Mouse (Mus musculus) lung, postnatal 4 days (tissue): ENCODE data around the gene Pus3.
A peak's percentile ranks its signal among the peaks of the same experiment; 100 is the strongest.
"Not testable (repeated sequence)": the region's sequence is repeated elsewhere in the genome, so short reads cannot be mapped to it uniquely, and the experiment has no call there.

ENCODE experiments used
- DNase-seq, 2 experiments: peaks; one replicate each; pipeline ENCODE4 v3.0.0; 2021

Pus3 gene

DNA sequence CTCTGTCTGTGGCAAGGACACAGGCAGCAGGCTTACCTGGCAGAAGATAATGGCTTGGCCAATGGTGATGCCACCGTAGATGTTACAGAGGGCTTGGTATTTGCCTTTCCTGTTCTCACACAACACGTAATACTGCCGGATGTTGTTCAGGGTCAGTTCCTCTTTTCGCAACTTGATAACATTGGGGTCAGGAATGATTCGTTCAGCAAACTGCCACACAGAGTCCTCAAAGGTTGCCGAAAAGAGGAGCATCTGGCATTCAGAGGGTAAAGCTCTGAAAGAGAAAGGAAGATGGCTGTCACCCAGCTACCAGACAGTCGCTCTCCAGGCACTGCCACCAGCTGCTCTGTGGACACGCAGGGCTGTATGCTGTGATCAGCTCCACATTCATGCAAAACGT is 11.7 kb upstream of the Pus3 start:
- no peak for DNase-seq

DNA sequence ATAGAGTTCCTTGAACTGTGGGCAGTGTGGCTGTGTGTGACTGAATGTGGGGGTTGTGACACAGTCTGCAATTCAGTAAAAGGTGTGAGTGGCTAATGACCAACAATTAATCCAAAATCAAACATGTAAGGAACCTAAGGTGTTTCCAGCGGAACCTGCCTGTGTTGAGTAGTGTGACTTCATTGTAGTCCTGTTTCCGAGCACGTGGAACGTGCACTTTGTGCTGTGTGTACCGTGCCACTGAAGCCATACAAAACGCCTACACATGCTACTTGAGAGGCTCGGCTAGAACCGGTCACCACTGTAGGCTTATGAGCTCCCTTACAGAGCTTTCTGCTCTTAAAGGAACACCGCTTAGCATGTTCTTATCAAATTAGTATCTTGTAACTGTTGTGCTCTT is 9.9 kb upstream of the Pus3 start:
- DNase-seq: no peak

DNA sequence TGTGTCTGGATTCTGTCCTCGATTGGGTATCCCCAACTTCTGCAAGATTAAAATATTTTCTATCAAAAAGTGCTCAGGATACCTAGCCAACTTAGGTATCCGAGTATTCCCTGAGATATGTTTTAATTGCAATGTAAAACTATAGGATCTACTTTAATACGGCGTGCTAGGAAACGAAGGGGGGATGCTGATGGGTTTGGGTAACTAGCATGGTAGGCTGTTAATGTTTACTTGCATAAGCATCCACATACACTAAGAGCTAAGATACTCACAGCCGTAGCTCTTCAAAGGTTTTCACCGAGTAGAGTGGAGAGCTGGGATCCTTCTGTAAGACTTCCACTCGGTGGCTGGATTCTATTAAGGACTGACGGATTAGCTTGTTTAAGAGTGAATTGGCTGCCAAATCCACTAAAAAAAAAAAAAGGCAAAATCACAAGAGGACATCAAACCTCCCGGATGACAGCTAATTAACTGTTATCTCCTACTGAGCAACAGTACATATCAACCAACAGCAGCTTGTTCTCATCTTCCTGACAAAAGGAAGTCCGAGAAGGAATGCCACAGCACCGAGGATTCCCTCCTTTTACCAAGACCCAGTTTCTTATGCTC is 1.8 kb upstream of the Pus3 start:
- no peak for DNase-seq

DNA sequence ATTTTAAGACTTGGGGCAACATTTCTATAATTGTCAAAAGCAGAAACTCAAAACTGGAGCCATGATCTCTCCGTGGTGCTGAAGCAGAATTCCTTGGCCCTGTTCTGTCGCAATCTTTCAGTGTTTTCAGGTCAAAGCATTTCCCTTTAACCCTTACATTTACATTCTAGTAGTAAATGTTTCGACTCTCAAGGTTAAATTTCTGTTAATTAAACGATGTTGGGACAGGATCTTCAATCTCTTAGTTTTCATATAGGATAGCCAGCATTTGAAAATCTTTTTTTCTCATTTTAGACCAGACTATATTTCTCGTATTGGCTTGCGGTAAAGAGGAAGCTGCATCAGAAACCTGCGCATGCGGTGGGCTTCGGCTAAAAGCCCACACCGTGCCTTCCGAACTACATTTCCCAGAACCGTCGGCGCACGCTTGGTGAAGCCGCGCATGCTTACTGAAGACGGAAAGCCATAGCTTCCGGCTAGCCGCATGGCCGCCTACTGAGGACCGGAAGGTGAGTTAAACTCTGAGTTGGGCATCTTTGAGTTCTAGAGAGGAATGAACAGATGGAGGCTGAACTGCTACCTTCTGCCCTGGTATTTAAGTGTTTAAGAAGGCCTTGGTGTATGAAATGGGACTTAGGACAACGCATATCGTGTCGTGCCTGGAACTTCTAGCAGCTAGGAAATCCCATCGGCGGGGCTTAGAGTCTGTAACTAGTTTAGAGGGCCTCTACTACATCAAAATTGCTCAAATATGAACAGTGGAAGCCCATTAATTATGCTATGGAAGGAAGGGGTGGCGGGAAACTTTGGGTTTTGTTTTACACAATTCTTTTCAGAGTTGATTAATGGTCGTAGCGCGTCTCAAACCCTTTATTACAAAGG is 855 bp downstream of the Pus3 start:
- peak; percentile 75 to 79 for DNase-seq

DNA sequence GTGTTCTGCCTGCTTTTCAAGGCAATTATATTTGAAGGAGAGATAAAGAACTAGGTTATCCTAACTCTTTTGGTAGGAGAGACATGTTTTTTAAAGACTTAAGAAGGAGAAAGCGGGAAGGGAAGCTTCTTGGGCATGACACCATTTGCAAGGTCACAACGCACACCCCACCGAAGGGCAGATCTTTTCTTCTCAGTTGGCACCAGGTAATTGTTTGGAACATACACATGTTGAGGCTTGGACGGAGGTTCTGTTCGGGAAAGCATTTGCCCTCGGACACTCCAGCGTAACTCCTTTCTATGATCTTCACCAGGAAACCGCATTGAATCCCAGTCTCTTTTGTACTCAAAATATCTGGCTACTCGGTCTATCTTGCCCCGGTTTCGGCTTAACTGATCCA is 2.7 kb downstream of the Pus3 start:
- DNase-seq: no peak

DNA sequence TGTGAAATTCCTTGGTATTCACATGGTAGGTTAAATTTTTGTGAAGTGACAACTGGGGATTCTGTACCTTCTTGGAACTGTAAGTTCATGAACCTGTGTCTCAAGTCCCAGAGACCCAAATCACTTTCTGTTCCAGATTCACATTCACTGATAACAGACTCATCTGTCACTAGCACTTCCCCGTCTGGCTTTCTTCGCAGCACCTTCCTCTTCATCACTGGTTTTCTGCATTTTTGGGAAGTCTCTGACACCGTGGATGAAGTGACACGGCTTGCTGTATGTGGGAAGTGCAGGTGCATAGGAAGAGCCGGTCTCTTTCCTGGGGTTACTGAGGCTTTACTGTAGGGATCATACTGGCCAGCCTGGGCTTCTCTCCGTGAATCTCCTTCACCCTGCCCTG is 3.2 kb downstream of the Pus3 start:
- DNase-seq: no peak

DNA sequence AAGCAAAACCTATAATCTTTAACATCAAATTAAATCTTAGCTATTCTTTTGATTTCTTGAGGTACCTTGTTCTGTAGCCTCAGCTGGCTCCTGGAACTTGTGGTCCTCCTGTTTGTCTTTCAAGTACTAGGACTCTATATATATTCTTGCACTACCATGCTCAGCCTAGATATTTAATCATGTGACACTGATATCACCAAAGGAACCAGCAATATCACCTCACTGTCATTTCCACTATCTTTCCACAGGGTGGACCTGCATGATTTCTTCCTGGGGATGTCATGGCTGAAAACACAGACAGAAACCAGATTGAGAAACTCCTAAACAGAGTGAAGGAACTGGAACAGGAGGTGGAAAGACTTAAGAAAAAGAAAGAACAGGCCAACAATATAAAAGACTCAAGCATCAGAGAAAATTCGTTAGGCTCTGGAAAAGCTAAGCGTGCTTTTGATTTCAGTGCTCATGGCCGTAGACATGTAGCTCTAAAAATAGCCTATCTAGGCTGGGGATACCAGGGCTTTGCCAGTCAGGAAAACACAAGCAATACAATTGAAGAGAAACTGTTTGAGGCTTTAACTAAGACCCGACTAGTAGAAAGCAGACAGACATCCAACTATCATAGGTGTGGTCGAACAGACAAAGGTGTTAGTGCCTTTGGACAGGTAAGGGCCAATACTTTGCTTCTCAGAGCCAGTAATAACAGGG is 6.3 kb downstream of the Pus3 start:
- DNase-seq: no peak

DNA sequence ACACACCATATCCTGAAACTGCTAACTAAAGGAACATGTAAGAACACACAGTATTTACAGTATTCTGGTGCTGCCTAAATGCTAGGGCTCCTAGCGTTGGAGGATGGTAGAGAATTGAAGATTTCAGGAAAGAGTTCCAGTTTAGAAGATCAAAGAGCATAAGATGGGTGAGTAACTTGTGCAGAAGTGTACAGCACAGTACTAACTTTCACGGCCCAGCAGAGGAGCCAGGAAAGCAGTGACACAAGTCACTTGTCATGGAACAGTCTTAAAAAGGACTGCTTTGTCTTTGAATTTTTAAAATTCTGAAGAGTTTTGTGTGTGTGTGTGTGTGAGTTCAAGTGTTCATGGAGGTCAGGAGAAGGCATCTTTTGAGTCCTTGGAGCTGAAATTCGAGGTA is 9.6 kb downstream of the Pus3 start:
- no peak for DNase-seq

DNA sequence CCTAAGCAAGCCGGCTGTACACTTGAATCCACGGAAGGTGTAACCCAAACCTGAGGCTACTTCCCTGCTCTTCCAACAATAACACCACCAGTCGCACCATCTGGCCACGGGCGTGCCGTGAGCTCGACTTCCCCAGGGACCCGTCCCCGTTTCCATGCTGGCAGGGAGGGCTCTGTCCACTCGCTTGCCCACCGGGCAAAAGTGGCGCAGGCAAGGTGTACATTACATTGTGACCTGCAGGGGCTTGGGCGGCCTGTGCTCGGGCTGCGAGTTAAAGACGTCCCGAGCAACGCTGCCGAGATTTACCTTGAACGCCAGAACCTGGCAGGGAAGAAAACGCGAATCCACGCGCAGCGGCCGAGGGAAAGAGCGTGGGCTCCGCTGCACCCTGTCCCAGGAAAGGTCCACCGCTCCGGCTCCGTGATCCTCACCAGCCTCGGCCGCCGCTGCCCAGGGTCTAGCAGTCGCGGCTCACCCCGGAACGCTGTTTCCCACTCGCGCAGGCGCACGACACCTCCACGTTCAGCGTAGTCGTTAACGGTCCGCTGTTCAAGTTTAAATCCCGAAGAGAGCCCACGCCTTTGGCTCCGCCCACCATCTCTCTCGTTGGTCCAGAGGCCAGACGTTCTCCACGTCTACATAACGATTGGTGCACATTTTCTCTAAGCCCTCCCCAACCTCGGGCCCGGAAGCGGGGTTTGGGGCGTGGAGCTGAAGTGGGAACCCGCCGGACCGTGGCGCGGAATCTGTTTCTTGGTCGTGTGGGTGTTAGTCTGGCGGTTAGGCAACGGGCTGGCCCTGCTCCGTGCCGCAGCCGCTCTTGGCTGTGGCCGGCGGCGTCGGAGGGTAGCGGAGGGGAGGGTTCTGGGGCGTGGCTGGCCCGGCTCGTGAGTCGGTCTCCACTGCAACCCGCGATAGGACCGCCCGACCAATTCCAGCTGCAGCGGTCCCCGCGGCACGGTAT is 11.5 kb downstream of the Pus3 start, which contains the start of the genes Pate2 and Hyls1:
Pate2 (plus strand) TSS at position 714 of the 964 bp plus-strand sequence.
Hyls1 (minus strand) TSS at position 828 of the 964 bp plus-strand sequence.
- peak; percentile 94 to 95 for DNase-seq

DNA sequence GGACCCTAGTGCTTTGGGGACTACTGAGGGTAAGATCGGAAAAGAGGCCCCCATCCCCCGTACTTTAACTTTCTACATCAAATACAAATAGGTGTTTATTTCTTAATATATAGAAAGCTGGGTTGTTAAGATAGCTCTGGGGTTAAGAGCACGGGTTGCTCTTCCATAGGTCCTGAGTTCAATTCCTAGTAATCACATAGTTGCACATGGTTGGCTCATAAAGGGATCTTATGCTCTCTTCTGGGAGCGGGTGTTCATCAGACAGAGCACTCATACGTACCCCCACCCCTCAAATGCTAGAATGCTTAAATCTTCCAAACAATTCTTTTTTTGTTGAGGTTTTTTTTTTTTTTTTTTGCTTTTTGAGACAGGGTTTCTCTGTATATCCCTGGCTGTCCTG is 12.3 kb downstream of the Pus3 start:
- no peak for DNase-seq

DNA sequence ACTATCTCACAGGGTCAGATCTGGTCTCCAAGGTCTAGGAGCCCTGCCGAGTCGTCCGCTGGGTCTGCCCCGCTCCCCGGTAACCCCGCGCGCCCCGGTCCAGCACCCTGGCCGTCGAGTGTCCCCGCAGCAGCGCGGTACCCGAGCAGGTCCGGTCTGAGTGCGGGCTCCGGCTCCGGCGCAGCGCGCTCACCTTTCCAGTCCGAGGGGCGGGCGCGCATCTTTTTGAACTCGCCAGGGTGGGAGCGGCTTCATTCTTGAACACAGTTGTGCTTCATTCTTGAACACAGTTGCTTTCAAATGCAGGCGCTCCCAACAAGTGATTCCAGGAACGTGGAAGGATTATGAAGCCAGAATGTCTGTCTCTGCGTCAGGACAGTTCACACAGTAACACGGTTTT is 16.0 kb downstream of the Pus3 start:
- peak in 1 of 2 experiments; percentile 25 for DNase-seq

DNA sequence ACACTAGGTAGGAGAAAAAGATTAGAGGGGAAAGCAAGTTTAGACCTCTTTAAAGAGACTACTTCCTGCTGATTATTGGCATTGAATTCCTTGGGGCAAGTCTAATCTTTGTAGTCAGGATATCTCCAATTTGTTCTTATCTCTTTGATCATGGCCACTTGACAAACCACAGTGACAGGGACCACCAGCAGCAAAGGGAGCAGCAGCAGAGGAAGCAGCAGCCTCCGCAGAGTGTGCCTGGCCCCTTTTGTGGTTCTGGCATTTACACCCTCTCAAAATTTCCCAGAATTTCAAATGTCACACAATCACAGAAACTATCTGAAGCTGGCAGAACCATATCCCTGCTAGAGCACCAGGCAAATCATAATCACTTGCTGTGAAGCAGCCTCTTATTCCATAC is 29.3 kb downstream of the Pus3 start:
- DNase-seq: no peak

DNA sequence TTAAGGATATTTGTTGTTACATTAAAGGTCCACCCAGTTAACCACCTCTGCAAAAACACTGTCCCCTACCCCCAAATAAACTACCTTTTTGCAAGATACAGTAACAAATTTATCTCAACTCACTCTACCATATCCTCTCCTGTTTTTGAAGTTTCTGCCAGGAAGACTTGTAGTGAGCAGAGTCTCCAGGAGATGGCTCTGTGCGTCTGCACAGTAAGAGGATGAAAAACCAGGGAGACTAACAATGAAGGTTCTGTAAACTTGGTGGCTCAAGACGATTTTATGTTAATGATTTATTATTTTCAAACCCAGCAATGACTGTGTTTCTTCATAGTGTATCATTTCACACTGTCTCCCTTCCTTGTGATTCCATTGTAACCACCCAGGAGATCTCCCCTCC is 34.5 kb downstream of the Pus3 start:
- no peak for DNase-seq

DNA sequence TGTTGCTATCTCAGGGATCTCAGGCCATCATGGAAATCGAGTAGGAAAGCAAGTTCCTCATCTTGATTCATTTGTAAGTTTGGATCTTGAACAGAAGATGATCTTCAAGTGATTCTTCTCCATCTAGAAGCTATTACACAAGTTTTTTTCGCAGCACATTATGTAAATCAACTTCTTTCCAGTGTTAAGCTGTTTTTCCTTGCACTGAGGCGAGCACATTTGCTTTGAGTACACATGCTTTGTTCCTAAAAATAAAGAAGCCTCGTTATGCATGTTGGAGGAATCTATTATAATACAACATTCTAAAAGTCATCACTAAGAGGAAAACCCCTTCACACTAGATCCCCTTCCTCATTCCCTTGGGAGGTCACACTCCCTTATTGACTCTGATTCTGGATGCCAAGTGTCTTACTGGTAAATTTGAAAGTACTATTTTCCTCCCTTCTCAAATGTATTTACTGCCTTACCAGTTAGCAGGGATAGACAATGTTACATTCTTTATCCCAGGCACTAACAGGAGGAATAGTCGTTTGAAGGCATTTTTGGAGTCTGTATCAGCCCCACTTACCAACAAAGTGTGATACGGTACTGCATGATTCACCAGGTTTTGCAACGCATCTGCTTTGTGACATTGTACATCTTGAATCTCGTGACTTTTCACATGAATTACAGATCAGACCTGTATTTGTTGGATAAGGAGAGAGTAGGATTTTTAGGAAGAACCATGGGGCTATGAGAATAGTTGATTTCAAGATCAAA is 49.4 kb downstream of the Pus3 start:
- DNase-seq: no peak

DNA sequence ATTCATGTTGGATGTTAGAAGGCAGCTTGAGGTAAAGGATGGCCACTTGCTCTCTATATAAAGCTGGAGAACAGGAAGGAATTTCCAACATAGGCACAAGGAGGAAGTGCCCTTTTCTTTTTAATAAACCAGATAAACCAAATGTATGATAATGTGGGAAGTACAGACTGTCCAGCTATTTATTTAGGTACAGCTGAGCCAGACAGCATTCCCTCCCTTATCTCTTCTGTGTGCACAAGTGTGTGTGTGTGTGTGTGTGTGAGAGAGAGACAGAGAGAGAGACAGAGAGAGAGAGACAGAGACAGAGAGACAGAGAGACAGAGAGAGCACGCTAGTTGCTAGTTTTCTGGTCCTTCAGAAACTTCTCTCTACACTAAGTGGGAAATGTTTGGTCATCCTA is 53.4 kb downstream of the Pus3 start, which contains the start of gene Pate4:
Pate4 (minus strand) TSS at position 101 of the 400 bp plus-strand sequence.
- no peak for DNase-seq

DNA sequence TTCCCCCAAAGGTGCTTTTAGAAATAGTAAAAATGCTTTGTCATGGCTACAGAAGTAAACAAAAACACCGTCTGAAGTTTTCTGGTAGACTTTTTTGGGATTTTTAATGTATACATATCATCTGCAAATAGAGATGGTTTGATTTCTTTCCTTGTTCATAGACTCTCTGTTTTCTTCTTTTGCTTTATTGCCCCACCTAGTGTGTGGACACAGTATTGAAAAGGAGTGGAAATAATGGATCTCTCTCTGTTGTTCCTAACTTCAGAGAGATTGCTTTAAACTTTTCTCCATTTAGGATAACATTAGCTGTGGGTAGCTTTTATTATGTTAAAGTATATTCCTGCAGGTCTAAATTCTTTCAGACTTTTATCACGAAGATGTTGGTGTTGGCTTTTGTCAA is 55.6 kb downstream of the Pus3 start:
- no peak for DNase-seq

DNA sequence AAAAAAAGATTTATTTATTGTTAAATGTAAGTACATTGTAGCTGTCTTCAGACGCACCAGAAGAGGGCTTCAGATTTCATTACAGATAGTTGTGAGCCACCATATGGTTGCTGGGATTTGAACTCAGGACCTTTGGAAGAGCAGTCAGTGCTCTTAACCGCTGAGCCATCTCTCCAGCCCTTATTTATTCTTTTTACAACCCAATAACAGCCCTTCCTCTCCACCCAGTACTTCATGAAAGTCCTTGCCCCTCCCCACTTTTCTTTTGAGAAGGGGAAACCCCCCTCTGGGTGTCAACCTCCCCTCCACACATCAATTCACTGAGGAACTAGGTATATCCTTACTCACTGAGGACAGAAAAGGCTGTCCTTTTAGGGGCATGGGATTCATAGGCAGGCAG is 58.4 kb downstream of the Pus3 start:
- DNase-seq: not testable (repeated sequence)
